Mouse (Mus musculus) fat pad, adult 2 months (tissue): ENCODE results near the gene Gm5678.
"Not testable (repeated sequence)": the region's sequence is repeated elsewhere in the genome, so short reads cannot be mapped to it uniquely, and the experiment has no call there.

Experiments used
- DNase-seq: peaks from one replicate; pipeline ENCODE4 v3.0.0-alpha.2; 2011; ENCODE audit warnings: low read depth, low spot score; ENCODE audit errors: extremely low read depth

Gm5678 gene

GRCm38 (mm10) chr16:93607669-93608101, 20.2 kb upstream of the Gm5678 start:
- DNase-seq = no peak

GRCm38 (mm10) chr16:93608731-93609130, 19.2 kb upstream of the Gm5678 start:
- DNase-seq = no peak

GRCm38 (mm10) chr16:93609796-93610195, 18.1 kb upstream of the Gm5678 start:
- DNase-seq = no peak

GRCm38 (mm10) chr16:93610961-93611360, 16.9 kb upstream of the Gm5678 start:
- DNase-seq = no peak

DNA sequence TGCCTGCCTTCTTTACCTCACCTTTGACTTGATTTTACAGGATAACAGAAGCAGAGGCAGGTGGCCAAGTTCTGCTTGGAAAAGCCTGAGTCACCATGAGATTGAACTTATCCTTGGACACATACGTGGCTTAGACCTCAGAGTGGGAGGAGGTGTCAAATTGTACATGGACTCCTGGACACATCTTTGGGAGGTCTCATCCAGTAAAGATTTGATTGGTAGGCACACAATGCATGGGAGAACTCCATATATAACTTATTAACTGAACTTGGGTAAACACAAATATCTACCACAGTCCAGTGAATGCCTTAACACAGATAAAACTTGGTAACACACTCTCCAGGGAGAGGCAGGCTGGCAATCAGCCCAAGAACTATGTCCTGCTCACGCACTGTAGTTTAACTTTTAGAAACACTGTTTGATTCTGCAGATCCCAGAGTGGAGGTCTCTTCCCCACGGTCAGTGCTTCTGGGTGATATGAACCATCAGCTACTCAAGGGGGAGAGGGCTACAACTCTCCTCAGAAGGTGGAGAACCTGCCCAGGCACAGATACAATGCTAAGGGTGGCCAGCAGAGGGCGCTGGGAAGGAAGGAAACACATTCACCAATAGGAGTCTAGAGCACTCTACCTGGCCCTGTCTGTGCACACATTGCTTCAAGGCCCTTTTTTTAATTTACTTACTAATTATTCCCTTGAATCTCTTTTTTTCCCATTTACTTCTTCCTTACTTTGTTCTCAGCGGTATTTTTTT, 12.6 kb upstream of the Gm5678 start:
- DNase-seq = no peak

DNA sequence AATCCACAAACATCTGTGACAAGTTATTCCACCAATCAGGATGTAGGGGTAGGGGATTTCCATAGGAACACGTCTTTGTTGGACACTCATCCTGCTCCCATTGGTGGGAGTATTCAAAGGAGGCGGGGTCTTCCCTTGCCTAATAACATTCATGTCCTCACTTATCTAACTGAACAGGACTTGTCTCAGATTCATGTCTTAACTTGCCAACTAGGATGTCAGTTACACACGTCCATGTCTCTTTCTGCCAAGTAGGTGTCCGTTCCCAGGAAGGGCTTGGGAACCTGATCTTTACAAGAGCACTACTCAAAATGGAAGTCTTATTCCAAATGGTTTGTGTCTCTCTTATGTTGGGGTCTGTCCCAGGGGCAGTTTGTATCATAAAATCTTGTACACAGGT, 4.1 kb upstream of the Gm5678 start:
- peak; percentile 52 for DNase-seq

GRCm38 (mm10) chr16:93624671-93625070, 3.2 kb upstream of the Gm5678 start:
- DNase-seq = no peak

DNA sequence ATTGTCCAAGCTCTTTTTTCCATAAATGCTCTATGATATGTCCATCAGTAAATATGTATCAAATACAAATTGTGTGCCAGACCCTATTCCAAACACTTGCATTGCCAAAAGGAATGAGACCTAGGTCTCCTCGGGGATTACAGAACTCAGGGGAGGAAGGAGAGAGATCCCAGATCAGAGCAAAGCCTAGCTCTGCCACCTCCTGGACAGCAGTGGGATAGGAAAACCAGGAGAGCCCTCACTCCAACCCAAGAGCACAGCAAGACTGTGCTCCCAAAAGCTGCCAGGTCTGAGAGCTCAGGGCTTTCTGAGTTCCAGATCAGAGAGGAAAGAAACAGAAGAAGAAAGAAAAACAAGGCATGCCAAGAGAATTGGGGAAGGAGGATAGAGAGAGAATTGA, 1.2 kb upstream of the Gm5678 start:
- DNase-seq = no peak

DNA sequence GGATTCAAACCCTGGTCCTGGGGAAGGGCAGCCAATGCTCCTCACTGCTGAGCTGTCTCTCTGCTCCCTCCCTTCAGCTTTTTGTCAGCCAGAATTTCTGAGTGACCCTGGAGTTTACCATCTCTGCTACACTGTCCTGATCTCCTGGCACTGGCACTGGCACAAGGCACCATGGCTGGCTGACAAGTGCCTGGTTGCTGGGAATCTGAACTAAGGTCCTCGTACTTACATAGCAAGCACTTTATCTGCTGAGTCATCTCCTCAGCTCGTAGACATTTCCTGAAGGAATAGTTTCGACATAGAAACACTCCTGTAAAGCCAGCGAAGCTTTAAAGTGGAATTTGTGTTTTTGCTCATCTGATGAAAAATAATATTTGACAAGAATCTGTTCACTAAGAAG, 16.1 kb downstream of the Gm5678 start:
- no peak for DNase-seq

GRCm38 (mm10) chr16:93648441-93649183, 20.7 kb downstream of the Gm5678 start:
- DNase-seq = no peak

GRCm38 (mm10) chr16:93667976-93668375, 40.1 kb downstream of the Gm5678 start:
- DNase-seq = no peak

- no peak for DNase-seq
These were observed 41.6 kb downstream of the Gm5678 start for GRCm38 (mm10) chr16:93669521-93669920.

- DNase-seq = not testable (repeated sequence)
These were observed 42.6 kb downstream of the Gm5678 start for GRCm38 (mm10) chr16:93670466-93670865.

- DNase-seq = no peak
These were observed 43.2 kb downstream of the Gm5678 start for GRCm38 (mm10) chr16:93671064-93671463.

GRCm38 (mm10) chr16:93676376-93676775, 48.5 kb downstream of the Gm5678 start:
- DNase-seq = no peak

GRCm38 (mm10) chr16:93678206-93678605, 50.3 kb downstream of the Gm5678 start:
- no peak for DNase-seq

DNA sequence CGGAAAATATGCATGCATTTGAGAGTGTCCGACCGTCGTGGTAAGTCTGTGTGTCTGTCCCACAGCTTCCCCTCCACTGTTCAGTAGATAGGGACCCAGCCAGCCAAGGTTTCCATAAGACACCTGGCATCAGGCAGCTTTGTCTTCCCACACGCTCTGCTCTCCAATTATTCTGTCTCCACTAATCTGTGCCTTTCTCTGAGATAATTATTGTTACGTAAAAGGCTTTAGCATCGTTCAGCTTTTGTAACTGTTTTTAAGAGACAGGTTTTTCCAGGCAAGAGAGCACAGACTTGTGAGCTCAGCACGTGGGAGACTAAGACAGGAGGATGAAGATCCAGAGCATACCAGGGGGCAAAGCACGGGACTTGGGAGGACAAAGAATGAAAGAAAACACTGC, 51.3 kb downstream of the Gm5678 start:
- no peak for DNase-seq
